Mouse (Mus musculus): ENCODE measurements around the gene Dynlt1c. TPM values are rescaled to one million over a fixed set of nuclear protein-coding genes. Genes with fewer than 3 reads are reported as not detected.
A peak's percentile ranks its signal among the peaks of the same experiment; 100 is the strongest.
"Not testable (repeated sequence)": the region's sequence is repeated elsewhere in the genome, so short reads cannot be mapped to it uniquely, and the experiment has no call there.

The Dynlt1c gene
- polyA plus RNA-seq, 1 experiment from 2014 or later: 93.2 TPM

DNA sequence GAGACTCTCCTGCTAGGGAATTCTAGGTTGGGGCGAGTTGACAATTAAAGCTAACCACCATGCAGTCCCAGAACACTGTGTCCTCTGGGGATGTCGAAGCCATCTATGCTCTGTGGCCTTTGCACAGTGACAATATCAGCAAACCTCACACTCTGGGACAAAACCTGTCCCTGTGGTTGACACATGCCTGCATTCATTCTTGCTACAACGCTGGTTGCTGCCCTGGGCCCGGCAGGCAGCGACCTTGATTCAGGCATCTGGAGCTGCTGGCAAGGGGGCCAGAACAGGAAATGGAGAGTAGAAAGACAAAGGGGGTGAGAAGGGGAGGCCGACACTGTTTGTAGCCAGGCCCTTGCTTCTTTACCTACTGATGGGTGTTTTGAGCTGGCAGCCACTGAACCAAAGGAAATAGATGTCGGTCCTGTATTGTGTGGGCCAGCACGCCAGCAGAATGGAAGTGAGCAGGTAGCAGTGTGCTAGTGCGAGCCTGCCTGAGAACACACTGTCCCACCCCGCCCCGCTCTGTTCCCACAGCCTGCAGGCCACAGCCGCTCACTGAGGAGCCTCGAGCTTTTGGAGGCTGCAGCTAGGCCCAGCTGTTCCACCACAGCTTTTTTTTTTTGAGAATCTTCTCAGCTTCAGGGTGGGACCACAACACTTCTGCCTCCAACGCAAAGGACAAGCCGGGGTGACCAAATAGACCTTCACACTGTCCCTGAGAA is 5.5 kb upstream of the Dynlt1c start:
- H3K4me3 ChIP-seq (replicated peaks); H3K36me3 ChIP-seq; H3K4me1 ChIP-seq (replicated peaks); H3K9me3 ChIP-seq; H3K4me2 ChIP-seq (replicated peaks); H3K27me3 ChIP-seq; H3K27ac ChIP-seq; H3K9ac ChIP-seq (replicated peaks): not testable (repeated sequence)
- 62% methylated on average over 11 of the region's 15 CpGs for WGBS
- ATAC-seq: 0 out of 2 replicates have a peak, but pooled peaks have one; percentile 40

DNA sequence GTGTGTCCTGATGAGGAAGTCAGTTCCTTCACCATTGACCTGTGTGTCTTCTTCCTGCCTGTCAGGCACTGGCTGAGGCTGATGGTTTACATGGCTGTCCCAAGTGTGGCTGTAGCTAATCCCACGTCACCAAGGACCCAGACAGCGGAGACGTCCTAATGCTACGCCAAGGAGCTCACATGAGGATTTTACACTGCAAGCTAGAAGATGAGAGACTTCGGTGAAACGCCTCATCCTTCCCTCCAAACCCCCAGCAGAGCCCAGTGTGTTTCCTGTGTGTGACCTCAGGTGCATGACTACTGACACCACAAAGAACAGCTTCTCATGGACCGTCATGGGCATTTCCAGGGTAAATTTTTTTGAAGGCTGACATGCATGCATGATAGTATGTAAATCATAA is 3.1 kb upstream of the Dynlt1c start:
- not testable (repeated sequence) for H3K9ac ChIP-seq (replicated peaks); H3K9me3 ChIP-seq; H3K4me1 ChIP-seq (replicated peaks); ATAC-seq; H3K27me3 ChIP-seq; H3K4me2 ChIP-seq (replicated peaks); H3K36me3 ChIP-seq; H3K4me3 ChIP-seq (replicated peaks); H3K27ac ChIP-seq
- 89% methylated on average over 7 of the region's 7 CpGs for WGBS

DNA sequence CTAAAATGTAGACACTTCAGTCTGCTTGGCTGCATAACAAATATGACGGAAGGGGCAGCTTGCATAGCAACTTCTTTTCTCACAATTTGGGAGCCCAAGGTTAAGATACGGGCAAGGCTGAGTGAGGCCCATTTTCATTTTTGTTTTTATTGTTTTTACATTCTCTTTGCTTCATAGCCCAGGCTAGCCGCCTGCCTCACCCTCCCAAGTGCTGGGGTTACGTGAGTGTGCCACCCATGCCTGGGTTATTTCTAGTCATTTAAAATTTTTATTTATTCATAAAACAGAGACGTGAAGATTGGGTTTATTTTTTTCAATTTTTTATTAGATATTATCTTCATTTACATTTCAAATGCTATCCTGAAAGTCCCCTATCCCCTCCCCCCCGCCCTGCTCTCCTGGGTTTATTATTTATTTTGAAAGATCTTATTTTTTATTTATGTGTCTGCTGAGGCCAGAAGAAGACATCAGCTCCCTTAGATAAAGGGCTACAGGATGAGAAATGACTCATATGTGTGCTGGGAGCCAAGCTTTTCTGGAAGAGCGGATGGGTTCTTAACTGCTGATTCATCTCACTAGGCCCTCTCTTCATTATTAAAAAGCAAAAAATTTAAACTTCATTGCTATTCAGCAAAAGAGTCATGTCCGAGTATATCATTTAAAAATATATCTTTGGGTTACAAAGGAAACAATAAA is 1.1 kb upstream of the Dynlt1c start:
- WGBS: 91% methylated on average over 6 of the region's 8 CpGs
- H3K36me3 ChIP-seq: not testable (repeated sequence)

DNA sequence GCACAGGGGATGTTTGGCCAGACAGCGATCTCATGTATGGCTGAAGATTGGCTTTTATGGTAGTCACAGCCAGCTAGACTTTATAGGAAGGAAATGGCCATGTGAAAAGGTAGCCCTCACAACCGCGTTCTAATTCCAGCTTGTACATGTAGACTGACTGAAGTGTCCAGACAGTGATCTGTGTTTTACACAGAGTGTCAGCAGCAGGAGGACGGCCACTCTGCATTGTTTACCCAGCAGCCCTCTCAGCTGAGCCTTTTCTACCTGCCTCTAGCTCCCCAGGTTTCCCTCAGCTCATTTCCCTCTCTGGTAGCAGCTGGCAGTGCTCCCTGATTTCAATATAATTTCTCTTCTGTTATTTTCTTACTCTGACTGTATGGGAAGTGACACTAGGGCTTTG is 734 bp downstream of the Dynlt1c start:
- 0 out of 2 replicates have a peak, but pooled peaks have one; percentile 35 for ATAC-seq
- 0 out of 2 replicates have a peak overlapping the region, but pooled peaks have one; percentile 30 for H3K4me2 ChIP-seq (replicated peaks)

More for the DNA sequence above, 1.1 kb upstream of the Dynlt1c start:
- H3K4me2 ChIP-seq (replicated peaks); H3K27ac ChIP-seq; ATAC-seq; H3K9ac ChIP-seq (replicated peaks); H3K27me3 ChIP-seq; H3K4me1 ChIP-seq (replicated peaks); H3K9me3 ChIP-seq; H3K4me3 ChIP-seq (replicated peaks): not testable (repeated sequence)

DNA sequence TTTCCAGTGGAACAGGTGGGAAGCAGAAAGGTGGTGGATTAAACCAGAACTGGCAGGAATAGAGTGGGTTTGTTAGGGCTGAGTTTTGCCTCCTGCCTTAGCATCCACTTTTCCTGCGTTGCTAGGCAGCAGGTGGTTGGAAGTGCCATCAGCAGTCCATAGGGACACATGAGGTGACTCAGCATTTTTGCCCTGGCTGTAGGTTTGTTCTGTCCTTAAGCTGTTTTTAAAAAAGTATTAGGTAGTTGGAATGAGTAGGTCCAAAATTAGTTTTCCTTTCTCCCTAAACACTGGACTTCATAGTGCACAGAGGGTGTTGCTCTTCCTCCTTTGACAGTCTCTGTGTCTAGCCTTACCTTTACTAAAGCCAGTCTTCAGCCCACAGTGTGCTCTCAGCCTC is 3.9 kb downstream of the Dynlt1c start:
- ATAC-seq; H3K27me3 ChIP-seq; H3K36me3 ChIP-seq; H3K9ac ChIP-seq (replicated peaks); H3K4me1 ChIP-seq (replicated peaks); H3K4me2 ChIP-seq (replicated peaks); H3K4me3 ChIP-seq (replicated peaks); H3K27ac ChIP-seq; H3K9me3 ChIP-seq: not testable (repeated sequence)
- WGBS: 50% methylated on average over 1 of the region's 1 CpGs

More for the DNA sequence above, 734 bp downstream of the Dynlt1c start:
- H3K36me3 ChIP-seq; H3K27ac ChIP-seq; H3K9ac ChIP-seq (replicated peaks); H3K27me3 ChIP-seq; H3K4me1 ChIP-seq (replicated peaks); H3K9me3 ChIP-seq: not testable (repeated sequence)
- peak overlapping the region; percentile 25 for H3K4me3 ChIP-seq (replicated peaks)
- 17% methylated on average over 3 of the region's 4 CpGs for WGBS

DNA sequence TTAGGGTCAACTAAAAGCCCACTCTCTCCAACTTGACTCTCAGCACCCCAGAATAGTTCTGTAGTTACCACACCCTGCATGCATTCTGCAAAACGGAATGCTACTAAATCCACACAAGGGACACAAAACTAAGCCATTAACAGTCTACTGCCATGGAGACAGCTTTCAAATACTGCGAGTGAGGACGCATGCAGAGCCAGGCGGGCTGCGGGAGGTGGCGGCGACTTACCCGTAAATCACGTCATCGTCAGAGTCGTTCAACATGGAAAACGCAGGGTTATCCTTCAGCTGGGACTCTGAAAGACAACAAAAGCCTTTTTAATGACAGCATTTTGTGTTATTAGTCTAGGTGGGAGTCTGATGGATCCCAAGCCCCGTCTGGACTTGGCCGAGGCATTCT is 12.1 kb downstream of the Dynlt1c start:
- not testable (repeated sequence) for ATAC-seq; H3K27me3 ChIP-seq; H3K9me3 ChIP-seq; H3K4me3 ChIP-seq (replicated peaks); H3K36me3 ChIP-seq; H3K27ac ChIP-seq; H3K9ac ChIP-seq (replicated peaks); H3K4me1 ChIP-seq (replicated peaks); H3K4me2 ChIP-seq (replicated peaks)
- WGBS: 90% methylated on average over 11 of the region's 14 CpGs

DNA sequence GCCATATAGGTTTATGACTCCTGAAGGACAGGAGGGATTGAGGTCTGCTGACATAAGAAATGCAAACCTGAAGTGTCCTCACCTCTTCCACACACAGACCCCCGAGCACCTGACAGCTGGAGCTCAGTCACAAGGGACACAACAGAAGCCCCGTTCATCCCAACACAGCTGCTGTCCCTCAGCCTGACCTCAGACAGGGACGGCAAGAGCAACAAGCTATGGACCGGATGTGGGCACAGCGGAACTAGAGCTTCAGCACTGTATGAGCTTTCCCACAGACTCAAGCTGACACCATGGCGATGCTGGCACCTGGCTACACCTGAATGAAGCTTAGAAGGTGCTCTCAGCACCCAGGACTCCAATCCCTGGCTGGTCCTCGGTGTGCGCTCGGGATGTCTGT is 12.8 kb downstream of the Dynlt1c start:
- not testable (repeated sequence) for H3K36me3 ChIP-seq; ATAC-seq; H3K9me3 ChIP-seq; H3K4me3 ChIP-seq (replicated peaks); H3K9ac ChIP-seq (replicated peaks); H3K27ac ChIP-seq; H3K4me2 ChIP-seq (replicated peaks); H3K27me3 ChIP-seq; H3K4me1 ChIP-seq (replicated peaks)
- WGBS: 90% methylated on average over 4 of the region's 9 CpGs

DNA sequence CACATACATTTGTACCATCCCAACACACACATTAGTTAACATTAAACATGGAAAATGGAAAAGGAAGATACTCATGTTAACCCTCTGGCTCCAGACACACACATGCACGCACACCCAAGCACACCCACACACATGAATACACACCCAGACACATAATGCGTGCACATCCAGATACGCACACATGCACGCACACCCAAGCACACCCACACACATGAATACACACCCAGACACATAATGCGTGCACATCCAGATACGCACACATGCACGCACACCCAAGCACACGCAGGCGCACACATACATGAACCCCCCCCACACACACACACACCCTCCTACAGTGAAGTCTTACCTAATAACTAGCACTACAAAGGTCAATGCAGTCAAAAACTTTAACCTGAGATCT is 15.3 kb downstream of the Dynlt1c start:
- not testable (repeated sequence) for H3K9me3 ChIP-seq; H3K36me3 ChIP-seq; H3K4me3 ChIP-seq (replicated peaks); ATAC-seq; H3K4me2 ChIP-seq (replicated peaks); H3K9ac ChIP-seq (replicated peaks); H3K4me1 ChIP-seq (replicated peaks); H3K27me3 ChIP-seq; H3K27ac ChIP-seq
- 97% methylated on average over 9 of the region's 9 CpGs for WGBS

DNA sequence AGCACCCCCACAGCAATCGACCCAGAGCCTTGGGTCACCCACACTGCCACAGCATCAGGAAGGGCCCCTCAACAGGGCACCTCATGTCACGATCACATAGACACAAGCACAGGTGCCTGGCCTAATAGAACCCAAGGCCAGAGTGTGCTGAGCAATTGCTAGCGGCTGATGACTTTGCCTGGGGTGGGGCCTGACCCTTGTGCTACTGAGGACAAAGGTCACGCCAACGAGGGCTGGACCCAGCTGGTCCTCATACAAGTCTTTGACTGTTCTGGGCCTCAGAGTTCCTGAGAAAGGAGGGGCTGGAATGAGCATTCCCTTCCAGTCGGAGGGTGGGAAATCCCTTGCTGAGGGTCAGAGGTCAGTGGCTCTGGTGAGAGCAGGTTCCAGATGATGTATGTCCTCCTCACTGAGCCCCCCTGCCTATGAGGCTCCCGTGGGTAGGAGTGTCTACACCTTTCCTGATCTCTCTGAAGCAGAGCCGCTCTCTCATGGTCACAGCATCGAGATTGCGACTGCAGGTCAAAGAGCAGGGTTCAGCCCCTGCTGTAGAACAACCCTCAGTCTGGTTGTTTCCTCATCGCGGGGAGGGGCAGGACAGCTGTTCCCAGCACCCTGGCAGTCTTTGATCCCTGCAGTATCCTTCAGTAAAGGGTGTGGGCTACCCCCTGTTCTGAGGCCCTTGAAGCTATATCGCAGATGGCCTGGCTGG is 16.4 kb downstream of the Dynlt1c start:
- H3K4me1 ChIP-seq (replicated peaks): not testable (repeated sequence)

DNA sequence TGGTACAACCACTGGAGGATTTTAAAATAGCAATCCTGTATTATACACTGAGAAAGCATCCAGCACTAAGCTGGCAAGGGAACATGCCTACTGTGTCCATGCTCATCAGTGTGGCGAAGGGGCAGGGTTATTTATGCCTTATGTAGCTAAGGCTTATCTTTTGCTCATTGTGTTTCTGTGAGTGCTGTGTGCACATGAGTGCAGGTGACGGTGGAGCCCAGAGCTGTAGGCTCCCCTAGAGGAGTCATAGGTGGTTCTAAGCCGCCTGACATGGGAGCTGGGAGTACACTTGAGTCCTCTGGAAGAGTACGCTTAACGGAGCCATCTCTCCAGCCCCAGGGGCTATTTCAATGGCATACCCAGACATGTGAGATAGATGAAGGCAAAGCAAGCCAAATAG is 17.8 kb downstream of the Dynlt1c start:
- not testable (repeated sequence) for H3K4me2 ChIP-seq (replicated peaks); H3K27ac ChIP-seq; ATAC-seq; H3K4me3 ChIP-seq (replicated peaks); H3K9me3 ChIP-seq; H3K9ac ChIP-seq (replicated peaks); H3K27me3 ChIP-seq; H3K36me3 ChIP-seq; H3K4me1 ChIP-seq (replicated peaks)
- WGBS: 83% methylated on average over 5 of the region's 5 CpGs

More for the DNA sequence above, 16.4 kb downstream of the Dynlt1c start:
- H3K27ac ChIP-seq; H3K4me2 ChIP-seq (replicated peaks); H3K9me3 ChIP-seq; H3K9ac ChIP-seq (replicated peaks); H3K4me3 ChIP-seq (replicated peaks); H3K27me3 ChIP-seq; H3K36me3 ChIP-seq: not testable (repeated sequence)
- peak; percentile 49; the same call in 1 of the 2 replicates for ATAC-seq
- WGBS: 67% methylated on average over 8 of the region's 13 CpGs

DNA sequence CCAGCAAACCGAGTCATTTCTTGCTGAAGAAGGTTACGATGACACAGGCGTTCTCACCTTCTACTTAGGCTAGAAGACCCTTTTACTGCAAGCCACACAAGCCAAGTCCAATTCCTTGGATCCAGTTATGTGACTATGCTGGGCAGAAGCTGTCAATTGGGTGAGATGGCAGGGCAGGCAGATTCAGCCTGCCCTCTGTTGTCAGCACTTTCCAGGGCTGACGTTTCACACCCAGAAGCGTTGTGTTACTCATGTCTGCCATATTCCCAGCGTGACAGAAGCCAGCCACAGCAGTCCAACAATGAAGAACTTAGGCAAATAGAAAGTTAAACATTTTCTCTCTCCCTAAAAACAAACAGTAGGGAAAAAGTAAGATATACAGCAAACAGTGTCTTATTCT is 18.6 kb downstream of the Dynlt1c start:
- H3K4me3 ChIP-seq (replicated peaks); H3K27ac ChIP-seq; H3K9me3 ChIP-seq; H3K4me2 ChIP-seq (replicated peaks); H3K27me3 ChIP-seq; ATAC-seq; H3K36me3 ChIP-seq; H3K4me1 ChIP-seq (replicated peaks); H3K9ac ChIP-seq (replicated peaks): not testable (repeated sequence)
- WGBS: 81% methylated on average over 5 of the region's 6 CpGs

DNA sequence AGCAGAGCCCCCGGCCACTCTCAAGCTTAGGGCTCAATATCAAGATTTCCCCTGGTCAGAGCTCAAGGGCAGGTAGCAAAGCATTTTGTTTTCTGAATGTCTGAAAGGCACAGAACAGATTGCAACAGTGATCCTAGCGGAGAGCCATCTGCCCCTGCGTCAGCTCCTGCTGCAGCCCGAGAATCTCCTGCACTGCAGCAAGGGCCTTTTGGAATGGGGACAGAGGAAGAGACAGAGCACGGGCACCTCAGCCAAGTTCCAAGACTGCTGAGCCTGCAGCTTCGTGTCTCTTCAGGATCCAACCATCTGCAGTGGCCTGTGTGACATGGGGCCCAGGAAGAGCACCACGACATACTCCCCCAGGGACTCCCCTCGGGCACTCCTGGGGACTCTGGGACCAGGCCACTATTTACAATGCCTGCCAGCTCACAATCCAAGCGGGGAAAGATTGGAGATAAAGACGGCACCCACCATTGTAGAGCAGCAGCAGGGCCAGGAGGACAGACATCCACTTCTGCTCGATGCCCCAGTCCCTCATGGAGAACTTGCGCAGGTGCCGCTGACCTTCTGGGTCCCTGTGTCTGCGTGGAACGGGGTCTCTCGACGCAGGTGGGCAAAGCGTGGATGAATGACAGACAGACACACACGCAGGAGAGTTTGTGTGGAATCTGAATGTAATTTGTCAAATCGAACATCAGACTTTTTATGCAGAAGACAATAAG is 19.4 kb downstream of the Dynlt1c start:
- H3K9me3 ChIP-seq: not testable (repeated sequence)

More for the DNA sequence above, 19.4 kb downstream of the Dynlt1c start:
- not testable (repeated sequence) for H3K4me3 ChIP-seq (replicated peaks); H3K27ac ChIP-seq; H3K27me3 ChIP-seq; H3K9ac ChIP-seq (replicated peaks); H3K4me2 ChIP-seq (replicated peaks); ATAC-seq; H3K36me3 ChIP-seq; H3K4me1 ChIP-seq (replicated peaks)
- WGBS: 87% methylated on average over 18 of the region's 20 CpGs

All from midbrain, embryonic 13.5 days (tissue).